Mouse (Mus musculus): ENCODE data around the gene Arih2.

Gene Arih2

DNA sequence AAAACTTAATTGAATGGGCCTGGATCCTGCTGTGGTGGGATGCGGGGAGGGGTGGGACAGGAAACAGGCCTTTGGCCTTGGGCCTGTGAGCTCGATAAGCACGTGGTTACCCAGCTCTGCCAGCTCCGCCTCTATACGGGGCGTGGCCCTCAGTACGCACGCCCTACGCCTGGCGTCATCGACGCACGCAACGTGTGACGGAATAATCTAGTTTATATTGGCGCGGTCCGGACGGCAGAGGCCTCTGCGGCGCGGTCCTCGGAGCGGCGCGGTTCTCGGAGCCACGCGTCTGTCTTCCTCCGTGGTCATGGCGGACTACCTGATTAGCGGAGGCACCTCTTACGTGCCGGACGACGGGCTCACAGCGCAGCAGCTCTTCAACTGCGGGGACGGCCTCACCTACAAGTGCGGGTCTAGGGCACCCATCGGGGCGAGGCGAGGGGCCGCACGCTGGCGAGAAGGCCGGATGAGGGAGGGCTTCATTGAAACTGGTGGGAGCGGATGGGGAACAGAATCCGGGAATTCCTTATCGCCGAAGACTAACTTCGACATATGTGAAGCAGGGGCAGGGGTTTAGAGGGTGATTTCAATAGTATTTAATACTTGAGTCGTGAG lies 88.9 kb downstream of the Arih2 start, which contains the start of gene Impdh2:
Gene Impdh2 (plus strand): TSS at position 60 of the 615 bp plus-strand sequence.
- DNase-seq (ENCODE audit: low spot score), result peak; percentile 97

DNA sequence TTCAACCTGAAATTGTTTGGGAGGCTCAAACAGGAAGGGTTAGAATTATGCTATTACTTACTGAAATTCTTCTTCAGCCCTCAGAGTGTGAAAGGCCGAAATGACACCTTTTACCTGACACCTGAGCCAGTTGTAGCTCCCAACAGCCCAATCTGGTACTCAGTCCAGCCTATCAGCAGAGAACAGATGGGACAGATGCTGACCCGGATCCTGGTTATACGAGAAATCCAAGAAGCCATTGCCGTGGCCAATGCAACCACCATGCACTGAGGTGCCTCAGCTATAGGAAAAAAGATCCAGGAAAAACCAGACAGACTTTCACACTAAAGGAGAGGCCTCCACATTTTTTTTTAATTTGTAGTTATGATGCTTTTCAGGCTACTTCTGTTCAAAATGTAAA lies 90.0 kb downstream of the Arih2 start:
- no peak for DNase-seq (ENCODE audit: low spot score)

Measured in retina, embryonic 14.5 days (tissue).